Mouse (Mus musculus): ENCODE data around the gene Gpr152.
A peak's percentile ranks its signal among the peaks of the same experiment; 100 is the strongest.

The Gpr152 gene

DNA sequence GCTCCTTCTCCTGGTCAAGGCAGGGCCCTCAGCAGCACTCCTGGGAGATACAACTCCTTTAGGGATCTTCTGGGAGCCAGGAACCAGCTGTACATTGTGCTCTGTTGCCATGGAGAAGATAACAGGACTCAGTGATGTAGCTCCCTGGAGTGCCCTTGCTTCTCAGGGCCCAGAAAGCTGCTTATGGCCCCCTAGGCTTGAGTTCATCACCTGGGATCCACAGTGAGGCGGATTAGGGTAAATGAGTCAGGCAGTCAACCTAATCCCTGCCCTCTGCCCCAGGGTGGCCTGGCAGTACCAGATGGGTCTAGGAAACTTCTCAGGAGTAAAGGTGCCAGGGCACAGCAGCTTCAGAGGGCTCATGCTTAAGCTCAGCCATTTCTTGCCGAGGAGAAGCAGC lies at the start of gene Gpr152:
Gpr152 (plus strand) TSS at position 342 of the 400 bp plus-strand sequence.
- DNase-seq (ENCODE audit: low spot score in 2 of 2) = no peak

DNA sequence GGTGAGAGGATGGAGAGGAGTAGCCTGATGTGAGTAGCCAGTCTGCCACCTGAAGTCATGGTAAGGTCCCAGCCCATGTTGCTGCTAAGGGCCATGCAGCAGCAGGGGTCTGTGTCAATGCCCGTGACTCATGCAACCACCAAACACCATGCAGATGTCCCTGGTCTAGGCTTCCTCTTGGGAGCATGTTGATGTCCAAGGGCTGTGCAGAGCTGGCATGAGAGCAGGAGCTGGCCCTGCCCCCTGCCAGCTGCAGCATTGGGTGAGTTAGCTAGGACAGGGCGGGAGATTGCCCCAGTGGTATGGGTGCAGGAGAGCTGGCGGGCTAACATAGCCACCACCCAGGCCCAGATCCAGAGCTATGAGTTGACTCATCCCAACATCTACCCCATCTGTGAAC lies 49.1 kb upstream of the Gpr152 start:
- DNase-seq (ENCODE audit: low spot score in 2 of 2) = no peak

- no peak for DNase-seq (ENCODE audit: low spot score in 2 of 2)
Measured at GRCm38 (mm10) chr19:4091383-4091782, 48.2 kb upstream of the Gpr152 start.

DNA sequence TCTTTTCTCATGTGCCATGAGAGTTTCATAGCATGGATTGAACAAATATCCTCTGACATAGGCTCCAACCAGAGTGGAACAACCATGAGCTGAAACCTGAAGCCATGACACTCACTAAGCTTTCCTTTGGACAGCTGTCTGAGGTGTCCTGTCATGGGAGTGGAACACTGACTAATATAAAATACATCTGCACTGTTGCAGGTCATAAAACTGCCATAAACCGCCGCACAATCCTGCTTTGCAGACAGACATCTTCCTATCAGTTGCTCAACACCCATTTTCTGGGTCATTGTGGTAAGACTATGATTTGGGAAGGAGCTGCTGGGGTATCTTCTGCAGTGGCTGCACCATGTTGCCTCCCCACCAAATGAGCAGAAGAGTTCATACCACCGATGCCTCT lies 46.8 kb upstream of the Gpr152 start:
- no peak for DNase-seq (ENCODE audit: low spot score in 2 of 2)

DNA sequence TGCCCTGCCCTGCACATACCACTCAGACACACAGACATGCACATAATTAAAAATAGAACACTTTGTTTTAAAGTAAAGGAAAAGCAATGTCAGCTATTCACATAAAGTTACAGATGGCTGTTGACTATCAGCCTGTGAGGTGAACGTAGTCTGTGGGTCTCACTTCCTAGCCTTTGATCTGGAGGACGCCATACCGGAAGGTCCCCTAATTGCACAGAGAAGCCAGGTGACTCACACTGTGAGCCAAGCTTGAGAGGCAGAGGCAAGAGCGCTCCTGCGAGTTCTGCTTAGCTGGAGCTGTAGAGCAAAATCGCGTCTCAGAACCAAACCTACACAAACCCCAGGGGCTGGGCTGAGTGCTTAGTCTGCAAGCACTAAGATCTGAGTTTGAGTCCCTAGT lies 45.8 kb upstream of the Gpr152 start:
- no peak for DNase-seq (ENCODE audit: low spot score in 2 of 2)

DNA sequence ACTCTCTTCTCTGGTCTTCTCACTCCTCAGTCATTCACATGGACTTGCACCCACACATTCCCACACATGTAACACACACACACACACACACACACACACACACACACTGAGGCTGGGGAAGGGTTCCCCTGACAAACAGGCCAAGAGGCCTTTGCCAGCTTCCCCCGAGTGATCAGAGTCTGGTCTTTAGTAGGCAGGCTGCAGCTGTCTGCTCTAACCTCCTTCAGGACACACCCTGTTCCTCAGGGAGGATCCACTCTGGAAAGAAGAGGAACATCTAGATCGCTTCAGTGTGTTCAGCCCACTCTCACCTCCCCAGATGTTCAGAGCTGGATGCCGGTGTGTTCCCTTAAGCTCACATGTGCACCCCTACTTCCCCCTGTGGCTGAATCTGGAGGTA lies 45.2 kb upstream of the Gpr152 start:
- DNase-seq (ENCODE audit: low spot score in 2 of 2) = peak in 1 of 2 experiments; percentile 4

GRCm38 (mm10) chr19:4094774-4095303 lies 44.7 kb upstream of the Gpr152 start:
- DNase-seq (ENCODE audit: low spot score in 2 of 2) = no peak

DNA sequence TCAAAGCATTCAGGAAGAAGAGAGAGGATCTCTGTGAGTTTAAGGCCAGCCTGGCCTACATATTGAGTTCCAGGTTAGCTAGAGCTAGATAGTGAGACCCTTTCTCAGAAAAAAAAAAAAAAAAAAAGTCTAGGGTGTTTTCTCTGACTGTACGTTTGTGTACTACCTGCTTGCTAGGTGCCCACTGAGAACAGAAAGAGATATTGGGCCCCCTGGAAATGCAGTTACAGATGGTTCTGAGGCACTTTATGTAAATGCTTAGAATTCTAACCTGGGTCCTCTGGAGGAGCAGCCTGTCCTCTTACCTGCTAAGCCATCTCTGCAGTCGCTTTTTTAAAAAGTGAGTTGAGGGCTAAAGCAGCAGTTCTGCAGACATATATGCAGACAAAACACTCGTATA lies 43.8 kb upstream of the Gpr152 start:
- DNase-seq (ENCODE audit: low spot score in 2 of 2) = no peak

DNA sequence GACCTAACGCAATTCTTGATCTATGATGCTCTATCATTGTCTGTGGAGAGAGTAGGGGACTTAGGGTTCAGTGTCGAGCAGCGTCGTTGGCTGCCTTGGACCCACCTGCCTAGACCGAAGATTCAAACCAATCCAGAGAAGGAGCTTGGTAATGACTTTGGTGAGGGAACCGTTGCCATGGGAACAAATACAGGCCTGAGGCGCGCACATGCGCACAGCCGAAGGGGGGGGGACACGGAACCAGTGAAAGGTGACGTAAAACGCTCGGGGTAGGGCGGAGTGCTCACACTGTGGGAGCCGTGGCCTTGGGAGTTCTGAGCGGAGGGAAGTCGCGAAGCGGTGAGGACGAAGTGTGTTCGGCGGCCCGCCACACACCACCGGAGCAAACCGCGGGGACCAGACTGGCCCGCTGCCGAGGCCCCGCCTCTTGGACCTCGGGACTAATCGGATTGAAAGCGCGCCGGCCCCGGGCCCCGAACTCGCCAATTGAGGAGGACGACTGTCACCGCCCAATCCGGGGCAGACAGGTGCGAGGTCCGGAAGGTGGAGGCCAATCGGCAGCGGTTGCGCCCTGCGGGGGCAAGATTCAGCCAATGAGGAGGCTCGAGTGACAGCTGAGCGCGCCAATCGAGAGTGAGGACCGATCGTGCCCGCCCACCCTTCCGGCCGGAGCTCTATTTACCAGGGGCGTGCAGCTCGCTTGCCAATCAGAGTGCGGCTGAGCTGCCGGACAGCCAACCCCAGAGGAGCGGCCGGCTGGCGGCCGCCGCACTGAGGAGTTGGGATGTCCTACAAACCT lies 42.7 kb upstream of the Gpr152 start, which contains the start of gene Cdk2ap2:
Cdk2ap2 (plus strand) TSS at position 541 of the 799 bp plus-strand sequence.
- DNase-seq (ENCODE audit: low spot score in 2 of 2) = peak; percentile 99 to 100

DNA sequence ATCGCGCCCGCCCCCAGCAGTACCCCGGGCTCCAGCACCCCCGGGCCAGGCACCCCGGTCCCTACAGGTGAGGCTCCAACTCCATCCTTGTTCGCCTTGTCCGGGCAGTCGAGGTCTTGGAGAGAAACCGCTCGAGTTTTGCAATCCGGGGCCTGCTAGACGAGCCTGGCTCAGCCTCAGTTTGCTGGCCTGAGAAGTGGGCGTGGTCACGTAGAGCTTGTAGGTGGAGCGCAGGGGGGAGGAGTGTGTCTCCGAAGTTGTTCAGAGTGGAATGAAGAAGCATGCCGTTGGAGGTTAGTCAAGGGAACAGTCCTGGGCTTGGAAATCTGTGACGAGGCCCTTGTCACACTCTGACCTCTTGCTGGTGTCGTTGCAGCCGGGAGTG lies 42.2 kb upstream of the Gpr152 start:
- no peak for DNase-seq (ENCODE audit: low spot score in 2 of 2)

DNA sequence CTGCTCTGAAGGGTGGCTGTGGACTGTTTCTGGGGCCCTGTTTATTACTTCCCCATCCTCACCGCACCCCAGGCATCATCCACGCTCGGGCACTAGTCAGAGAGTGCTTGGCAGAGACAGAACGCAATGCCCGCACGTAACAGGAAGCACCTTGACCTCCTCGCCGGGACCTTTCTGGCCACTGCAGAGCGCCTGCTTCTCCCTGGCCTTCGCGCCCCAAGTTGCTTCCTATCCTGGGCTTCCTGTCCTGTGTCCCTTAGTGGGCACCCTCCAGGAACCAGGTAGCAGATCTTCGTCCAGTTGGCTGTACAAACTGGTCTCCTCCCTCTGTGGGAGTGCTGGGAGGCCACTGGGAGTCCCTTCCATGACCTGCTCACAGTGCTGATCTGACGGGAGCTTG lies 41.2 kb upstream of the Gpr152 start:
- no peak for DNase-seq (ENCODE audit: low spot score in 2 of 2)

DNA sequence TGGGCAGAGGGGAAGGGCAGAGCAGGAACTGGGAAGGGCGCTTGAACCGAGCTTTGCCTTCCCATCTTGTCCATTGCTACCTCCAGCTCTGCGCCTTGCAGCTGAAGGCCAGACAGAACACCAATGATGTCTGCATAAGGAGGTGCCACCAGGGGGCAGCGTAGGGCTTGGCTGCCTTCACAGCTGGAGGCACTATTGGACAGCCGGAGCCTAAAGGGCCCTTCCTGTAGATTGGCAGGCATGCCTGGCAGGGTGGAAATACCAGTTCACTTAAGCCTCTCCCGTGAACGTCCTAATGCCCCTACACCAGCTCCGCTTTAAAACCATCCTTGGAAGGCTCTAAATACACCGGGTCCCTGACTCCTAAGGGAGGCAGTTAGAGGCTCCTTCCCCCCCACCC lies 40.5 kb upstream of the Gpr152 start:
- DNase-seq (ENCODE audit: low spot score in 2 of 2) = peak; percentile 78 to 83

- DNase-seq (ENCODE audit: low spot score in 2 of 2) = peak in 1 of 2 experiments; percentile 64
Measured at GRCm38 (mm10) chr19:4099837-4100717, 39.5 kb upstream of the Gpr152 start, which contains the start of gene Pitpnm1. TSS of gene Pitpnm1 (plus strand) at chr19:4099998.

GRCm38 (mm10) chr19:4100718-4101261 lies 38.8 kb upstream of the Gpr152 start:
- DNase-seq (ENCODE audit: low spot score in 2 of 2) = peak; percentile 73 to 74

- no peak for DNase-seq (ENCODE audit: low spot score in 2 of 2)
Measured at GRCm38 (mm10) chr19:4101466-4101865, 38.1 kb upstream of the Gpr152 start.

- DNase-seq (ENCODE audit: low spot score in 2 of 2) = no peak
Measured at GRCm38 (mm10) chr19:4102049-4102448, 37.5 kb upstream of the Gpr152 start.

- no peak for DNase-seq (ENCODE audit: low spot score in 2 of 2)
Measured at GRCm38 (mm10) chr19:4102626-4103025, 37.0 kb upstream of the Gpr152 start.

DNA sequence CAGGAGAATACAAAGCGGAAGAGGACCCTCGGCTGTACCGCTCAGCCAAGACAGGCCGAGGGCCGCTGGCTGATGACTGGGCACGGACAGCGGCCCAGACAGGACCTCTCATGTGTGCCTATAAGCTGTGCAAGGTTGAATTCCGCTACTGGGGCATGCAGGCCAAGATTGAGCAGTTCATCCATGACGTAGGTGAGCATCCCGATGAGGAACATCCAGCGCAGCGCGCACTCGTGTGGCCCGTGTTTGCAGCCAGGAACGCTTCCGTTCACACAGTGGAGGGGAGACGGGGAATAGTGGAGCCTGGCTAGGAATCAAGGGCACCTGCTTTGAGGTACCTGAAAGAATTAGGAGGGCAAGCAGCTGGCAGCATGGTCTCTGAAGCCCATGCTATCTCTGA lies 36.3 kb upstream of the Gpr152 start:
- no peak for DNase-seq (ENCODE audit: low spot score in 2 of 2)

- no peak for DNase-seq (ENCODE audit: low spot score in 2 of 2)
Measured at GRCm38 (mm10) chr19:4103792-4104191, 35.8 kb upstream of the Gpr152 start.

- no peak for DNase-seq (ENCODE audit: low spot score in 2 of 2)
Measured at GRCm38 (mm10) chr19:4104675-4105194, 34.9 kb upstream of the Gpr152 start.

DNA sequence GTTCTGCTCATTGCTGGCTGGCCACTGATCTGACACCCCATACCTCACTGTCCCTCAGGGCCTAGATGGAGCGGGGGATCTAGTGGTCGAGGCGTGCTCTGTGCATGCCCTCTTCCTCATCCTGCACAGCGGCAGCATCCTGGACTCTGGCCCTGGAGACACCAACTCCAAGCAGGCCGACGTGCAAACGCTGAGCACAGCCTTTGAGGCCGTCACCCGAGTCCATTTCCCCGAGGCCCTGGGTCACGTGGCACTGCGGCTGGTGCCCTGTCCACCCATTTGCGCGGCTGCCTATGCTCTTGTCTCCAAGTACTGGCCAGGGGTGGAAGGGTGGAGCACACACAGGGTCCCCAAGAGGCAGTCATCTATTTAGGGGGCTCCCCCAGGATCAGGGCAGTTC lies 32.9 kb upstream of the Gpr152 start:
- no peak for DNase-seq (ENCODE audit: low spot score in 2 of 2)

GRCm38 (mm10) chr19:4108535-4108934 lies 31.1 kb upstream of the Gpr152 start:
- DNase-seq (ENCODE audit: low spot score in 2 of 2) = no peak
